Mouse (Mus musculus): ENCODE data around the gene Olfr410.

Olfr410 gene

DNA sequence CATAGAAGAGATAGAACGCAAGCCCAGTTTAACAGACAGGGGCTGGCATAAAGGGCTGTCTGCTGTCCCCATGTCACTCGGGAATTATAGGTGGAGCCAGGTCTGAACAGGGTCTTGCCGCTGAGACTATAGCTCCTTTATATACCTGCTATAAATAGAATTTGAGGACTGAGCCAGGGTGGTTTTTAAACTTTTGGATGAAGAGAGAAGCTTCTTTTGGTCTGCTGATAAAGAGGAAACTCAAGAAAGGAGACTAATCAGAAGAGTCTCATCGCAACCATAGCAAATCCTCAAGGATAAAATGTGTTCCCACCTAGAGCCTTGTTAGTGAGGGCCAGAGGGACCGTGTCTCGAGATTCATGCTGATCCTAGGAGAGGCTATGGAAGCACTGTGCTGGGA lies at the start of gene Olfr410:
Olfr410 (minus strand) TSS at position 101 of the 400 bp plus-strand sequence.
- DNase-seq (ENCODE audit: inconsistent ontology term) = no peak

DNA sequence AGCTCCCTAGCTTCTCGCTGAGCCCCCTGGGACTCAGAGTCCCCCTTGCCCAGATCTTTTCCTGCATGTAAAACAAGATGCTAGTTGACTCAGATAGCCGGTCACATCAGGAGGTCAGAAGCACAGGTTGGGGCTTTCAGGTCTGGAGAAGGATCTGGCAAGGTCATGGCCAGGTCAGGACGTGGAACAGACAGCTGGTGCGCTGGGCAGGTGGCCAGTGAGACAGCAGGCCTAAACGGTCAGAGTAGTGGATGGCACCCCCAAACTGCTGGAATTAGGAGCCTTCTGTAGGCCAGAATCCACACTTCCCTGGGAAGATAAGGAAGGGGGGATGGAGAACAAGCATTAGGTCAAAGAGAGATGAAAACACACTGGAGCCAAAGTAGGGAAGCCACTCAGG lies 49.4 kb upstream of the Olfr410 start:
- no peak for DNase-seq (ENCODE audit: inconsistent ontology term)

DNA sequence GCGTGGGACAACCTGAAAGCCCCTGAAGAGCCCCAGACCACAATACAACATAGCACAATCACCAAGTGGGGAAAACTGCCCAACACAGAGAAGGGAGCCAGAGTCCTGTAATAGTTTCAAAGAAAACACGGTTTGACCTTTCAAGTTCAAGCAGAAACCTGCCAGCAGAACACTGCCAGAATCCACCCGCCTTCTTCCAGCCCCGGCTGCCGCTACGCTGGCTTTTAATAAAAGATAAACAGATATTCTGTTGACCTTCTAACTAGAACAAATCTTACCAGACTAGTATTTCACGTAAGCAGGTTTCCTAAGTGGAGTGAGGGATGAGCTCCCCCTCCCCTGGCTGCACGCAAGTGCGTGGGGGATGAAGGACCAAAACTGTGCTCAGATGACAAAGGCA lies 47.8 kb upstream of the Olfr410 start:
- no peak for DNase-seq (ENCODE audit: inconsistent ontology term)

DNA sequence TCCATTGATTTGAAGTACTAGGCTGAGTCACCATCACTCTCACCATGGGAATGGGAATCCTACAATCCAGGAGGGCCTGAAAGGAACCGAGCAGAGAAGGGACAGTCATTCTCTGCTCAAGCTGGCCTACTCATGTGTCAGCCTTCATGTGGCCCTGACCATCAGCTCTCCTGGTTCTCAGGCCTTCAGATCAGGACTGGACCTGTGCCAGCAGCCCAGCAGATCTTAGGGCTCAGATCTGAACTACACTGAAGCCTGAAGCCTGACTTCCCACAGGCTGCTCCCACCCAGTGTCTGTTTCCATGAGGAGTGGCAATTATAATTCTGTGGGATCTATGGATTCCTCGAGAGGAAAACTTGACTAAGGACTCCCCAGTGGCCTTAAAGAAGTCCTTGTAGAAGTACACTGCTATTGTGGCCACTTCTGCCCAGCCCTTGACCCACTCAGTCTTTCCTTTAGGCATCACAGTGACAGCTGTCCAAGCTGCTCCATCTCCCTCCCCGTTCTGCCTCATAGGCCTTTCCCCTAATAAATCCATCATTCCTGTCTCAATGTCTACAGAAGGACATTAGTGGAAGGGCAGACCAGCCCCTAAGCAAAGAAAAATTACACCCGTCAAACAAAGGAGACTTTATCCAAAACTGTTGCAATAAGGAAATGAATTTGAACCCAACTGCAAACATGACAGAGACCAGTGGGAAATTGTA lies 41.5 kb upstream of the Olfr410 start:
- DNase-seq (ENCODE audit: inconsistent ontology term) = no peak

DNA sequence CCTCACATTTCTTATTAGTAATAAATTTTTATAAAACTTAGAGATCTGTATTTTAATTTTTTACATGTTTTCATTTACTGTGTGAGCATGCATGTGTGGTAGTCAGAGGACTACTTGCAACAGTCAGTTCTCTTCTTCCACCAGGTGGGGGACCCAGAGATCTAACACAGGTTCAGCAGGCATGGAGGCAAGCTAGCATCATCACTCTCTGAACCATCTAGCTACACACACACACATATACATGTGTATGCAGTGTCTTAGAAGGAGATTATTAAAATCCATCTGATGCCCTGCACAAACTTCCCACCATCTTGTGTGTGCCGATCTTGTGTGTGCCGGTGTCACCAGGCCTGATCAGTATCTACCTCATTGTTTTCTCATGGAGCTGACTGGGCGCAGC lies 39.0 kb upstream of the Olfr410 start:
- peak; percentile 52 for DNase-seq (ENCODE audit: inconsistent ontology term)

DNA sequence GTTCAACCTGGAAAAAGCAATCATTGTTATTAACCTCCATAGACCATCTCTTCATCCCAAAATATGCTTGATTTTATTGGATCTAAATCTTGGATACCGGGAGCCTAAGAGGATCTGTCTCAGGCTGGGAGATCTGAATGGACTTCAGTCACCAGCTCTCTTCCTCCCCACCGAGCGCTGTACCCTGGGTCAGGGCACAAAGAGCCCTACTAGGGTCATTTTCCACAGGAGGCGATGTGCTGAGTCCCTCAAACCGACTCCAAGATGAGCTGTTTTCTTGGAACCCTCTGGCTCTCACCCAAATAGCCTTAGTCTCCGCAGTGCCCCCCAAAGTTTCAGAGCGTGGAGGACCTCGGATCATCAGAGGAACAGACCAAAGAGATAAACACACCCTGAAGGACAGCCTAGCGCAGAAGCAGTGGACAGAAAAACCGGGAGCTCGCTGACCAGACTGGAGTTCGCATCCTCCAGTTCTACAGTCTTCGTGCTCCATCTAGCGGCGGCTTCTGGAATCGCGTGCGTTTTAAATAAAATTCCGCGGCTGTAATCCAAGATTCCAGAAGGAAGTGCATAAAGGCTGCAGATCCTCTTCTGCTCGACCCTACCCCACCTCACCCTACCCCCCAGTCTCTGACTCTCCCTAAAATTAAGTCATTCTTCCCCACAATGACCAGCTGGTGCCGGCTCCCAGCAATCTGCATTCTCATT lies 33.7 kb upstream of the Olfr410 start:
- peak; percentile 45 for DNase-seq (ENCODE audit: inconsistent ontology term)

DNA sequence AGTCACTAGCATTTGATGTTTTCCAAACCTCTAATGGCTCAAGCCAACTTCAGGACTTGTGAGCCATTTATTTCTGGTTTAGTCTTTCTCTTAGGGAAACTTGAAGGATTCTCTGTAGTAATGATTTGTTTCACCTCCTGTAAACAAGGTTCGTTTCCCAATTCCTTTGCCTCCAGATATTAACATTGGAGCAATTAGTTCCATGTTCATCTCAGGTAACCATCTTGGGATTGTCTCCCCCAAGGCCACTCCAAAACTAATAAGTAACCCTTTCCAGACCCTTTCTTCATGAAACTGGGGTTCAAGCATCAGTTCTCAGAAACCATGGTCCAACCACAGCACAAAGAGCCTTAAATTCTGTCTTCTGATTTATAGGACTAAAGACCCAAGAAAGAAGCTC lies 23.9 kb upstream of the Olfr410 start, which contains the start of gene Olfr412:
Olfr412 (plus strand) TSS at position 301 of the 400 bp plus-strand sequence.
- DNase-seq (ENCODE audit: inconsistent ontology term) = no peak

GRCm38 (mm10) chr11:74352550-74352949 lies 14.7 kb upstream of the Olfr410 start, which contains the start of gene Olfr411:
TSS of gene Olfr411 (minus strand) at chr11:74352650.
- no peak for DNase-seq (ENCODE audit: inconsistent ontology term)

DNA sequence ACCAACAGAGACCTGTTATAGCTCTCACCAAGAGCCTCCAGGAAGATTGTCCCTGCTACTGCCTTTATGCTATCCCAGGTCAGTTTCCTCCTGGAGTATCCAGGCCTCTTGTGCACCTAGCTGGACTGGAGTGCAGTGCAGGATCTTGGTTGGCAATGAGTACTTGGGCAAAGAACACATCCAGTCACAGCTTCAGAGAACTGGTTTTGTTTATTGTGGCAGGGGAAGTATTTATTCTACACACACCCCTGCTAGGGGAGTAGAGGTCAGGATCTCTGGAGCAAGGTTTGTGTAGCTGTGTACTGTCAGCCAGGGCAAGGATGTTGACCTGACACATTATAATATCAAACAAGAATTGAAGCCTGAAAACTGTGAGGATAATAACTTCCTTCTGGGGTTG lies 9.1 kb downstream of the Olfr410 start:
- no peak for DNase-seq (ENCODE audit: inconsistent ontology term)

GRCm38 (mm10) chr11:74326044-74326443 lies 11.8 kb downstream of the Olfr410 start:
- no peak for DNase-seq (ENCODE audit: inconsistent ontology term)

DNA sequence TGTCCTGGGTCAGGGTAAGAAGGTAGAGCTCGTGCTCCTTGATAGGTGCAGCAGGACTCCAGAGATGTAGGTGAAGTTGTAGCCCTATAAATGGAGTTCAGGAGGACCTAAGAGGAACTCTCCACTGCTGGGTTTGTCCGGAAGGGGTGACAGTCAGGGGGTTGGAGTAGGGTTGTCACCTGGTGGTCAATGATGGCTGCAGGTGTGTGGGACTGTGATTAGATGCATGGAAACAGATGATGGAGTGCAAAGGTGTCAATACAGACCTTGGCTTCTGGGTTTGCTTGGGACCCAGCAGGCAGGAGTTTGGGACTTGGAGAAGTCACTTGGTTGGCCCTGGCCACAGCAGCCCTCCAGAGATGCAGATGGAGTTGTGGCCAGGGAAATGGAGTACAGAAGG lies 50.6 kb downstream of the Olfr410 start:
- no peak for DNase-seq (ENCODE audit: inconsistent ontology term)

DNA sequence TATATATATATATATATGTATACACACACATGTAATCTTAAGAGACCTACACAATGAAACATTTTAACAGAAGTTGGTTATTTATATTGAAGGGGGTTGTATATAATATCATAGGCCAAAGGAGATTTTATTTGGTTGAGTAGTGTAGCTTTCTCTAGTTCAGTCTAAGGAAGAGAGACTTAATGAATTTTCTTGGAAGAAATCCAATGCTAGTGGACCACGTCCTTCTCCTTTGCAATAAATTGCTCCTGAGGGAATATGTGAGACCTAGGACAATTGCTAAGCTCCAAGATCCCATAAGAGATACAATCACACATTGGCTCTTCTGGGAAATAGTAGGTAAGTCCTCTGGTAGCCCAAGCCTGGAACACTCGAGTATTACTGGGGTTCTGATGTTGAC lies 54.4 kb downstream of the Olfr410 start, which contains the start of gene Olfr59:
Olfr59 (plus strand) TSS at position 301 of the 400 bp plus-strand sequence.
- no peak for DNase-seq (ENCODE audit: inconsistent ontology term)

Data from Muller cell, postnatal 12 days (primary cell).